Mouse (Mus musculus) limb, embryonic 10.5 days (tissue): Measurements from ENCODE around the gene Gm11032. TPM values are rescaled to one million over a fixed set of nuclear protein-coding genes. Genes with fewer than 3 reads are reported as not detected.

Experiments used
- DNase-seq: peaks from one replicate; pipeline ENCODE4 v3.0.0-alpha.2; 2017; ENCODE audit warnings: low spot score
- H3K27ac ChIP-seq: fragments of 300-500 bp; sonication (generic); 2 replicates; pipeline ENCODE4 v1.5.1; 2016; ENCODE audit warnings: mild to moderate bottlenecking
- H3K27me3 ChIP-seq: fragments of 300-500 bp; sonication (generic); 2 replicates; pipeline ENCODE4 v1.6.1; 2016; ENCODE audit warnings: low read depth, mild to moderate bottlenecking; ENCODE audit not compliant: poor library complexity, severe bottlenecking
- H3K36me3 ChIP-seq: fragments of 300-500 bp; sonication (generic); 2 replicates; pipeline ENCODE4 v1.6.1; 2016; ENCODE audit warnings: mild to moderate bottlenecking, moderate library complexity
- H3K4me1 ChIP-seq: fragments of 300-500 bp; sonication (generic); 2 replicates; pipeline ENCODE4 v1.6.1; 2016
- H3K4me3 ChIP-seq: fragments of 300-500 bp; sonication (generic); 2 replicates; pipeline ENCODE4 v1.5.1; 2016; ENCODE audit warnings: mild to moderate bottlenecking, moderate library complexity
- H3K9me3 ChIP-seq: fragments of 300-500 bp; sonication (generic); replicated peaks from 2 replicates; pipeline ENCODE4 v1.6.1; 2016; ENCODE audit warnings: mild to moderate bottlenecking
- WGBS: fragments of 180-500 bp; shearing (Covaris S2); methylation state at CpG from one replicate; pipeline ENCODE4 v1.1.7; 2016; 5-methylcytosine and 5-hydroxymethylcytosine counted together
- polyA plus RNA-seq: library from polyadenylated mRNA; unstranded; fragments of >200 nt; fragmentation: Nextera tagmentation; extraction: Ambion mirVana; gene quantifications from 2 replicates; pipeline ENCODE4 v1.2.1, GENCODE M21; 2016

Gm11032 gene
- polyA plus RNA-seq, 1 experiment from 2014 or later, result not detected

GRCm38 (mm10) chr11:4602691-4603441 lies 17.0 kb upstream of the Gm11032 start:
- 50% methylated on average over 12 of the region's 12 CpGs for WGBS

GRCm38 (mm10) chr11:4604441-4604840 lies 15.4 kb upstream of the Gm11032 start:
- Histone ChIP-seq H3K27me3 (no peaks in the 10 kb centered on the region), H3K4me1 (peaks cover 37% of the 10 kb centered on the region), H3K4me3 (no peak overlapping the region), H3K27ac (no peak overlapping the region), H3K36me3 (no peaks in the 10 kb centered on the region), H3K9me3 (no peaks in the 10 kb centered on the region)
- no peak for DNase-seq
- 6% methylated on average over 6 of the region's 6 CpGs for WGBS

More at GRCm38 (mm10) chr11:4602691-4603441, 17.0 kb upstream of the Gm11032 start:
- no peak for DNase-seq
- Histone ChIP-seq H3K36me3 (no peaks in the 10 kb centered on the region), H3K9me3 (no peaks in the 10 kb centered on the region), H3K27me3 (no peaks in the 10 kb centered on the region), H3K4me3 (no peak overlapping the region), H3K4me1 (peaks cover 37% of the 10 kb centered on the region), H3K27ac (peak overlapping the region; percentile 67; the same call in 1 of the 2 replicates)

- WGBS, result 48% methylated on average over 7 of the region's 7 CpGs
- DNase-seq, result no peak
- no peaks in the 10 kb centered on the region for H3K9me3 ChIP-seq
Observed at GRCm38 (mm10) chr11:4605414-4605813, 14.5 kb upstream of the Gm11032 start.

GRCm38 (mm10) chr11:4606541-4606940 lies 13.3 kb upstream of the Gm11032 start:
- Histone ChIP-seq H3K27ac (no peak overlapping the region), H3K9me3 (no peaks in the 10 kb centered on the region), H3K4me1 (peaks cover 37% of the 10 kb centered on the region), H3K27me3 (no peaks in the 10 kb centered on the region), H3K4me3 (no peak overlapping the region), H3K36me3 (no peaks in the 10 kb centered on the region)
- no peak for DNase-seq
- 78% methylated on average over 1 of the region's 1 CpGs for WGBS

More at GRCm38 (mm10) chr11:4605414-4605813, 14.5 kb upstream of the Gm11032 start:
- Histone ChIP-seq H3K27ac (no peak overlapping the region), H3K36me3 (no peaks in the 10 kb centered on the region), H3K27me3 (no peaks in the 10 kb centered on the region), H3K4me1 (peaks cover 37% of the 10 kb centered on the region), H3K4me3 (no peak overlapping the region)

- H3K4me1 ChIP-seq, result no peaks in the 10 kb centered on the region
- H3K9me3 ChIP-seq, result no peaks in the 10 kb centered on the region
- H3K27me3 ChIP-seq, result no peaks in the 10 kb centered on the region
- H3K4me3 ChIP-seq, result no peak overlapping the region
- H3K27ac ChIP-seq, result no peak overlapping the region
- H3K36me3 ChIP-seq, result no peaks in the 10 kb centered on the region
- WGBS, result 59% methylated on average over 2 of the region's 2 CpGs
- DNase-seq, result no peak
Observed at GRCm38 (mm10) chr11:4611904-4612303, 8.0 kb upstream of the Gm11032 start.

- H3K27ac ChIP-seq, result no peak overlapping the region
- WGBS, result 65% methylated on average over 13 of the region's 13 CpGs
Observed at GRCm38 (mm10) chr11:4620501-4621108, 738 bp downstream of the Gm11032 start.

GRCm38 (mm10) chr11:4621866-4622265 lies 2.0 kb downstream of the Gm11032 start:
- H3K9me3 ChIP-seq, result no peaks in the 10 kb centered on the region
- H3K36me3 ChIP-seq, result no peaks in the 10 kb centered on the region
- no peak for DNase-seq
- 77% methylated on average over 4 of the region's 4 CpGs for WGBS
- H3K27me3 ChIP-seq, result no peaks in the 10 kb centered on the region
- H3K4me3 ChIP-seq, result no peak overlapping the region
- no peak overlapping the region for H3K27ac ChIP-seq
- H3K4me1 ChIP-seq, result no peaks in the 10 kb centered on the region

More at GRCm38 (mm10) chr11:4620501-4621108, 738 bp downstream of the Gm11032 start:
- no peaks in the 10 kb centered on the region for H3K36me3 ChIP-seq
- no peaks in the 10 kb centered on the region for H3K9me3 ChIP-seq
- no peaks in the 10 kb centered on the region for H3K4me1 ChIP-seq
- no peaks in the 10 kb centered on the region for H3K27me3 ChIP-seq
- no peak for DNase-seq
- H3K4me3 ChIP-seq, result no peak overlapping the region

- Histone ChIP-seq H3K4me1 (no peaks in the 10 kb centered on the region), H3K4me3 (no peak overlapping the region), H3K36me3 (no peaks in the 10 kb centered on the region), H3K9me3 (no peaks in the 10 kb centered on the region), H3K27ac (no peak overlapping the region), H3K27me3 (no peaks in the 10 kb centered on the region)
- no peak for DNase-seq
- 85% methylated on average over 7 of the region's 7 CpGs for WGBS
Observed at GRCm38 (mm10) chr11:4622442-4622986, 2.6 kb downstream of the Gm11032 start.

- no peak for DNase-seq
- 68% methylated on average over 5 of the region's 5 CpGs for WGBS
- no peaks in the 10 kb centered on the region for H3K9me3 ChIP-seq
- H3K27me3 ChIP-seq, result no peaks in the 10 kb centered on the region
- no peak overlapping the region for H3K4me3 ChIP-seq
- H3K27ac ChIP-seq, result no peak overlapping the region
- H3K4me1 ChIP-seq, result no peaks in the 10 kb centered on the region
- no peaks in the 10 kb centered on the region for H3K36me3 ChIP-seq
Observed at GRCm38 (mm10) chr11:4622997-4623396, 3.1 kb downstream of the Gm11032 start.

- Histone ChIP-seq H3K36me3 (no peaks in the 10 kb centered on the region), H3K27ac (no peak overlapping the region), H3K27me3 (no peaks in the 10 kb centered on the region), H3K9me3 (no peaks in the 10 kb centered on the region), H3K4me3 (no peak overlapping the region), H3K4me1 (peaks cover 10% of the 10 kb centered on the region)
- 80% methylated on average over 7 of the region's 7 CpGs for WGBS
- DNase-seq, result no peak
Observed at GRCm38 (mm10) chr11:4625931-4626330, 6.1 kb downstream of the Gm11032 start.

- no peak for DNase-seq
- Histone ChIP-seq H3K27me3 (no peaks in the 10 kb centered on the region), H3K9me3 (no peaks in the 10 kb centered on the region), H3K4me1 (peaks cover 15% of the 10 kb centered on the region), H3K36me3 (no peaks in the 10 kb centered on the region), H3K4me3 (no peak overlapping the region), H3K27ac (no peak overlapping the region)
- 89% methylated on average over 7 of the region's 7 CpGs for WGBS
Observed at GRCm38 (mm10) chr11:4627636-4628035, 7.8 kb downstream of the Gm11032 start.

- H3K4me1 ChIP-seq, result peaks cover 15% of the 10 kb centered on the region
- no peaks in the 10 kb centered on the region for H3K36me3 ChIP-seq
- WGBS, result 33% methylated on average over 8 of the region's 8 CpGs
- no peak overlapping the region for H3K4me3 ChIP-seq
- no peak for DNase-seq
- no peaks in the 10 kb centered on the region for H3K27me3 ChIP-seq
- no peaks in the 10 kb centered on the region for H3K9me3 ChIP-seq
- H3K27ac ChIP-seq, result peak overlapping the region; percentile 43; the same call in 1 of the 2 replicates
Observed at GRCm38 (mm10) chr11:4629861-4630280, 10.0 kb downstream of the Gm11032 start.

GRCm38 (mm10) chr11:4633420-4633819 lies 13.6 kb downstream of the Gm11032 start:
- no peaks in the 10 kb centered on the region for H3K27me3 ChIP-seq
- H3K9me3 ChIP-seq, result no peaks in the 10 kb centered on the region
- no peak overlapping the region for H3K4me3 ChIP-seq
- no peaks in the 10 kb centered on the region for H3K36me3 ChIP-seq
- no peak for DNase-seq
- H3K27ac ChIP-seq, result no peak overlapping the region
- 48% methylated on average over 2 of the region's 2 CpGs for WGBS
- peaks cover 28% of the 10 kb centered on the region for H3K4me1 ChIP-seq
